Mouse (Mus musculus) lung, embryonic 14.5 days (tissue): ENCODE data around the gene Sez6l. TPM values are rescaled to one million over a fixed set of nuclear protein-coding genes. Genes with fewer than 3 reads are reported as not detected.

Experiments
- ATAC-seq: fragments of 200-750 bp; cut with Nextera tagmentation; 2 replicates; pipeline ENCODE4 v1.8.0; 2017; ENCODE audit warnings: mild to moderate bottlenecking, moderate TSS enrichment, moderate library complexity; ENCODE audit not compliant: insufficient read depth
- DNase-seq: peaks from one replicate; pipeline ENCODE4 v3.0.0-alpha.2; 2015
- H3K27ac ChIP-seq: fragments of 300-500 bp; sonication (generic); 2 replicates; pipeline ENCODE4 v1.5.1; 2014; ENCODE audit warnings: low read depth, mild to moderate bottlenecking, moderate library complexity
- H3K27me3 ChIP-seq: fragments of 300-500 bp; sonication (generic); 2 replicates; pipeline ENCODE4 v1.6.1; 2014; ENCODE audit warnings: low read length, control low read depth; ENCODE audit not compliant: insufficient read depth
- H3K36me3 ChIP-seq: fragments of 300-500 bp; sonication (generic); 2 replicates; pipeline ENCODE4 v1.6.1; 2014; ENCODE audit warnings: control low read depth; ENCODE audit not compliant: insufficient read depth
- H3K4me1 ChIP-seq: fragments of 300-500 bp; sonication (generic); 2 replicates; pipeline ENCODE4 v1.6.1; 2014; ENCODE audit warnings: antibody characterized with exemption, control low read depth; ENCODE audit not compliant: insufficient read depth
- H3K4me2 ChIP-seq: fragments of 300-500 bp; sonication (generic); 2 replicates; pipeline ENCODE4 v1.6.1; 2014; ENCODE audit warnings: mild to moderate bottlenecking
- H3K4me3 ChIP-seq: fragments of 300-500 bp; sonication (generic); 2 replicates; pipeline ENCODE4 v1.5.1; 2014; ENCODE audit warnings: low read depth, low read length
- H3K9ac ChIP-seq: fragments of 300-500 bp; sonication (generic); 2 replicates; pipeline ENCODE4 v1.6.1; 2014
- H3K9me3 ChIP-seq: fragments of 300-500 bp; sonication (generic); 2 replicates; pipeline ENCODE4 v1.6.1; 2016; ENCODE audit warnings: low read depth, low read length, control low read depth
- CTCF ChIP-seq: IDR thresholded peaks from 2 replicates; pipeline ENCODE4 v1.5.1; 2016; ENCODE audit warnings: antibody characterized with exemption, low read depth
- WGBS: fragments of 180-500 bp; shearing (Covaris S2); extraction: QIAGEN DNeasy Blood & Tissue Kit; methylation state at CpG from one replicate; pipeline ENCODE4 v1.1.7; 2014; 5-methylcytosine and 5-hydroxymethylcytosine counted together
- polyA plus RNA-seq: library from polyadenylated mRNA; unstranded; fragments of >200 nt; fragmentation: Nextera tagmentation; extraction: Ambion mirVana; gene quantifications from 2 replicates; pipeline ENCODE4 v1.2.1, GENCODE M21; 2014

Sez6l gene
- polyA plus RNA-seq, 1 experiment from 2014 or later = 0.32 TPM

DNA sequence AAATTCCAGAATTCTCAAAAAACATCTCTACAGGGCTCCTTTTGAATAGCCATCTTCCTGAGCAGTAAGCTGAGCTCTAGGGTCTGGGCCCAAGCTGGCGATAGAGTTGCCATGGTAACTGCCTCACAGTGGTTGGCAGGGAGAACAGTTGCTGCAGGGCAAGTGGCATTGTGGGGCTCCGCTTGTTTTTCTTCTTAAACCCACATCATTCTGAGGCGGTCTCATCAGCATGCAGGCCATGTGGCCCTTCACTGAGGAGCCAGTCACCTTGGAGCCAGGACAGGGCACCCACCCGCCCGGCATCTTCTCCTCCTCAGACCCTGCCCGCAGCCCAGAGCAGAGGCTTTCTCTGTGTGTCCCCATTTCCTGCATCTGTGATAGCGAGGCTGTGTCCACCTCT lies 205.1 kb downstream of the Sez6l start:
- ATAC-seq (no peak), DNase-seq (no peak)
- Histone ChIP-seq H3K4me3 (no peak overlapping the region), H3K4me1 (no peaks in the 10 kb centered on the region), H3K4me2 (no peak overlapping the region), H3K27ac (no peak overlapping the region), H3K27me3 (no peaks in the 10 kb centered on the region), H3K36me3 (peaks cover 69% of the 10 kb centered on the region), H3K9me3 (no peaks in the 10 kb centered on the region), H3K9ac (no peak overlapping the region)
- WGBS = 74% methylated on average over 7 of the region's 7 CpGs
- TF ChIP-seq CTCF = no peak

DNA sequence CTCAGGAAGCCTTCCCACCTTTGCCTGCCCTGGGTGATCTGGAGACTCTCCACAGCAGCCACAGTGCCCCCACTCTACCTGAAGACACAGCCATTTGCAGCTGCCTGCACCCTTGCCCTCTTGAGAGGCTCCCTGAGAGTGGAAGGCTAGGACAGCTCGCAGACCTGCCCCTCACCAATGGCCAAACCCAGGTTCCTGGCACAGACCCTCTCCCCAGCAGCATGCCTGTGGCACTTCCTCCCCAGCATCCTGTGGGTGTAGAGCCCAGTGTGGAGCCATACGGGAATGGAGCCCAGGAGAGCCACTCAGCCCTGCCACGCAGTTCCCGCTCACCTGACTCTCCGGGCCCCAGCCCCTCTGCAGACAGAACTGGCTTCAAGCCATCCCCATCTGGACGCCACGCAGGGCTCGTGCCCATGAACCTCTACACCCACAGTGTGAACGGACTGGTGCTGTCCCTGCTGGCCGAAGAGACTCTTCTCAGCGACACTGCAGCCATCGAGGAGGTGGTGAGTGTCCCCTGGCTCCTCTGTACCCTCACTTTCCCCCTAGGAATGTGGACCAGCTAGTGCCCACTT lies 206.7 kb downstream of the Sez6l start:
- no peaks in the 10 kb centered on the region for H3K9me3 ChIP-seq
- no peak for ATAC-seq
- H3K4me1 ChIP-seq = no peaks in the 10 kb centered on the region
- peaks cover 68% of the 10 kb centered on the region for H3K36me3 ChIP-seq
- no peak for DNase-seq
- WGBS = 95% methylated on average over 12 of the region's 12 CpGs
- H3K27ac ChIP-seq = no peak overlapping the region
- H3K9ac ChIP-seq = no peak overlapping the region
- no peak overlapping the region for H3K4me2 ChIP-seq
- H3K4me3 ChIP-seq = no peak overlapping the region
- H3K27me3 ChIP-seq = no peaks in the 10 kb centered on the region
- no peak for TF ChIP-seq CTCF

DNA sequence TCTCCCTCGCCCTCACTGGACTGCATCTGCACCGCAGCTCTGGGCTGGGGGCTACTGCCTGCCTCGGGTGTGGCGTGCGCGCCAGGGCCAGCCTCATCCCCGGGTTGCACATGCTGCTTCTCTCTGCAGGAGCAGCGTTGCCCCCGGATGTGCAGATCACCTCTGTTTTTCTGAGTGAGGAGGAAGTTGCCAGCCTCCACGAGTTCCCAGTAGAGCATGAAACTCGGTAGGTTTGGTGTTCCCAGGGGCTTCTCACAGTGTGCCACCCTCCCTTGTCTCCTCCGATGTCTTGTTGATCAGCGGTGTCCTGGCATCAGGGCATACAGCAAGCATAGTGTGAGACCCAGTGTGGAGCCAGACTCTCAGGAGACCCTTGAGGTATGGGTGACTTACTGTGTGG lies 207.7 kb downstream of the Sez6l start:
- no peak for TF ChIP-seq CTCF
- Histone ChIP-seq H3K4me1 (no peaks in the 10 kb centered on the region), H3K4me3 (no peak overlapping the region), H3K27ac (no peak overlapping the region), H3K9ac (no peak overlapping the region), H3K36me3 (peaks cover 65% of the 10 kb centered on the region), H3K4me2 (no peak overlapping the region), H3K27me3 (no peaks in the 10 kb centered on the region), H3K9me3 (no peaks in the 10 kb centered on the region)
- DNase-seq = no peak
- WGBS = 89% methylated on average over 13 of the region's 13 CpGs
- ATAC-seq = no peak

Other genes with a start within 250 kb of the Sez6l start
- gene Srrd, start 234.1 kb downstream of the Sez6l start, polyA plus RNA-seq = 42.3 and 51.0 TPM in 2 replicates
- gene Hps4, start 234.1 kb downstream of the Sez6l start, polyA plus RNA-seq = 27.0 and 30.3 TPM in 2 replicates
- 0.16 and 0.26 TPM in 2 replicates for gene Gm6583, start 221.2 kb downstream of the Sez6l start, polyA plus RNA-seq
- gene Asphd2, start 182.3 kb downstream of the Sez6l start, polyA plus RNA-seq = 5.6 and 8.0 TPM in 2 replicates
- gene Gm6588, start 127.8 kb downstream of the Sez6l start, polyA plus RNA-seq = not detected in 2 replicates